ENCODE assay signal across 10 mouse cellular contexts in genomic region chr16:18052322-18052721, GRCm38 (mm10). TPM values are rescaled to one million over a fixed set of nuclear protein-coding genes. Genes with fewer than 3 reads are reported as not detected.
A peak's percentile ranks its signal among the peaks of the same experiment; 100 is the strongest.
DNase-seq lines count a peak whose midpoint lies in the region; ATAC-seq and TF ChIP-seq lines count a peak whose summit lies in the region.
"Had no signal": no experiment of that assay in that cellular context is flagged by ENCODE, and none has a peak within 500 bp of the region (broad histone marks: within the 10 kb centered on the region; RNA-seq: fewer than 3 reads in every experiment).

No protein-coding gene starts in this region.

- WGBS in kidney, embryonic 16.5 days: 52% methylated on average over 7 of the region's 7 CpGs
- 60% methylated on average over 7 of the region's 7 CpGs for WGBS in hindbrain, embryonic 12.5 days
- 51% methylated on average over 7 of the region's 7 CpGs for WGBS in midbrain, embryonic 15.5 days
- WGBS in heart, embryonic 12.5 days: 49% methylated on average over 7 of the region's 7 CpGs

- no peak for DNase-seq in kidney, postnatal 14 days
- no peak for DNase-seq in MEL (ENCODE audit: low read depth, low spot score)
- no peak for DNase-seq in layer of hippocampus, adult 2 months (ENCODE audit: low spot score in 2 of 2)
- DNase-seq in testis, postnatal 14 days (ENCODE audit: low spot score): no peak

- no peak for TF ChIP-seq POLR2A in MEL (IDR thresholded peaks at IDR 0.05; ENCODE audit: control insufficient read depth in 1 of 2, insufficient read depth in 1 of 2, low read depth in 1 of 2, low read length in 2 of 2, poor library complexity in 1 of 2)

- TF ChIP-seq CTCF in MEL (IDR thresholded peaks at IDR 0.05 in 2 of 3, conservative IDR thresholded peaks at IDR 0.05 in 1 of 3; ENCODE audit: control insufficient read depth in 1 of 3, insufficient read depth in 1 of 3, low read depth in 2 of 3, low read length in 3 of 3, poor library complexity in 1 of 3, severe bottlenecking in 1 of 3): no peak
- TF ChIP-seq CTCF in layer of hippocampus, adult 2 months (conservative IDR thresholded peaks at IDR 0.05): no peak

- no peak overlapping the region for H3K9ac ChIP-seq in kidney, embryonic 16.5 days (replicated peaks; ENCODE audit: low read length)
- H3K9ac ChIP-seq in MEL (ENCODE audit: control insufficient read depth, low read depth, low read length, poor library complexity, severe bottlenecking): no peak overlapping the region
- no peak overlapping the region for H3K9ac ChIP-seq in hindbrain, embryonic 12.5 days
- no peak overlapping the region for H3K9ac ChIP-seq in midbrain, embryonic 15.5 days
- no peak overlapping the region for H3K9ac ChIP-seq in heart, embryonic 12.5 days
- H3K9ac ChIP-seq: embryonic facial prominence, embryonic 15.5 days had no signal

- H3K4me2 ChIP-seq in kidney, embryonic 16.5 days (replicated peaks; ENCODE audit: low read depth, low read length): no peak overlapping the region
- H3K4me2 ChIP-seq in hindbrain, embryonic 12.5 days (replicated peaks): no peak overlapping the region
- no peak overlapping the region for H3K4me2 ChIP-seq in midbrain, embryonic 15.5 days
- H3K4me2 ChIP-seq in heart, embryonic 12.5 days: no peak overlapping the region

- H3K79me2 ChIP-seq in MEL (ENCODE audit: control insufficient read depth, insufficient read depth, low read length, poor library complexity): no peaks in the 10 kb centered on the region

- TF ChIP-seq EP300 in MEL (IDR thresholded peaks at IDR 0.05; ENCODE audit: low read depth in 1 of 2, low read length in 2 of 2): no peak

- no peak for TF ChIP-seq RAD21 in MEL (IDR thresholded peaks at IDR 0.05; ENCODE audit: low read depth, low read length)

- H3K27ac ChIP-seq in kidney, embryonic 16.5 days (ENCODE audit: low read length): no peak overlapping the region
- no peak overlapping the region for H3K27ac ChIP-seq in MEL (ENCODE audit: control insufficient read depth, low read depth, low read length)
- no peak overlapping the region for H3K27ac ChIP-seq in hindbrain, embryonic 12.5 days
- H3K27ac ChIP-seq in midbrain, embryonic 15.5 days: no peak overlapping the region
- H3K27ac ChIP-seq in layer of hippocampus, adult 2 months: no peak overlapping the region
- H3K27ac ChIP-seq in heart, embryonic 12.5 days (ENCODE audit: poor library complexity, severe bottlenecking): no peak overlapping the region
- H3K27ac ChIP-seq: embryonic facial prominence, embryonic 15.5 days; heart, adult 2 months had no signal

- H3K27me3 ChIP-seq in kidney, embryonic 16.5 days (ENCODE audit: insufficient read depth, low read length): no peaks in the 10 kb centered on the region
- no peaks in the 10 kb centered on the region for H3K27me3 ChIP-seq in MEL (ENCODE audit: control insufficient read depth in 1 of 2, insufficient read depth in 2 of 2, low read length in 2 of 2)
- peaks cover 8% of the 10 kb centered on the region for H3K27me3 ChIP-seq in hindbrain, embryonic 12.5 days
- 0 out of 2 replicates have a peak, but pooled peaks cover 7% of the 10 kb centered on the region for H3K27me3 ChIP-seq in midbrain, embryonic 15.5 days (replicated peaks)
- H3K27me3 ChIP-seq in heart, embryonic 12.5 days (replicated peaks): peaks cover 13% of the 10 kb centered on the region; the same call in 1 of the 2 replicates
- H3K27me3 ChIP-seq: embryonic facial prominence, embryonic 15.5 days had no signal

- no peak overlapping the region for H3K4me3 ChIP-seq in kidney, embryonic 16.5 days (ENCODE audit: low read length)
- H3K4me3 ChIP-seq in MEL (ENCODE audit: control insufficient read depth in 1 of 2, insufficient read depth in 1 of 2, low read depth in 2 of 2, low read length in 2 of 2): no peak overlapping the region
- H3K4me3 ChIP-seq in hindbrain, embryonic 12.5 days: no peak overlapping the region
- H3K4me3 ChIP-seq in midbrain, embryonic 15.5 days: no peak overlapping the region
- H3K4me3 ChIP-seq in layer of hippocampus, adult 2 months: no peak overlapping the region
- H3K4me3 ChIP-seq in heart, embryonic 12.5 days: no peak overlapping the region
- H3K4me3 ChIP-seq: heart, adult 2 months had no signal

- H3K4me1 ChIP-seq in kidney, embryonic 16.5 days (ENCODE audit: insufficient read depth, low read length): peaks cover 9% of the 10 kb centered on the region; the same call in 1 of the 2 replicates
- H3K4me1 ChIP-seq in MEL (ENCODE audit: control insufficient read depth in 1 of 2, insufficient read depth in 2 of 2, low read length in 2 of 2): peaks cover 11 to 31% of the 10 kb centered on the region in 2 experiments
- no peaks in the 10 kb centered on the region; the same call in 1 of the 2 replicates for H3K4me1 ChIP-seq in hindbrain, embryonic 12.5 days
- peaks cover 3% of the 10 kb centered on the region for H3K4me1 ChIP-seq in midbrain, embryonic 15.5 days
- H3K4me1 ChIP-seq in heart, embryonic 12.5 days (replicated peaks): peaks cover 11% of the 10 kb centered on the region

- no peaks in the 10 kb centered on the region for H3K36me3 ChIP-seq in kidney, embryonic 16.5 days (ENCODE audit: insufficient read depth, low read length)
- peaks cover 0 to 20% of the 10 kb centered on the region in 2 experiments; a peak in 2 of 4 replicates for H3K36me3 ChIP-seq in MEL (ENCODE audit: control insufficient read depth in 1 of 2, insufficient read depth in 2 of 2, low read length in 2 of 2)
- H3K36me3 ChIP-seq in hindbrain, embryonic 12.5 days: no peaks in the 10 kb centered on the region
- no peaks in the 10 kb centered on the region for H3K36me3 ChIP-seq in midbrain, embryonic 15.5 days (replicated peaks)
- no peaks in the 10 kb centered on the region for H3K36me3 ChIP-seq in heart, embryonic 12.5 days
- H3K36me3 ChIP-seq: embryonic facial prominence, embryonic 15.5 days had no signal

- no peaks in the 10 kb centered on the region for H3K9me3 ChIP-seq in kidney, embryonic 16.5 days (ENCODE audit: low read length)
- H3K9me3 ChIP-seq in MEL (replicated peaks; ENCODE audit: insufficient read depth, low read length): no peaks in the 10 kb centered on the region
- no peaks in the 10 kb centered on the region for H3K9me3 ChIP-seq in hindbrain, embryonic 12.5 days (replicated peaks)
- no peaks in the 10 kb centered on the region for H3K9me3 ChIP-seq in midbrain, embryonic 15.5 days
- H3K9me3 ChIP-seq in heart, embryonic 12.5 days (replicated peaks): no peaks in the 10 kb centered on the region
- H3K9me3 ChIP-seq: embryonic facial prominence, embryonic 15.5 days had no signal

- peak; percentile 37; the same call in 1 of the 2 replicates for ATAC-seq in kidney, embryonic 16.5 days (ENCODE audit: low FRiP score, low TSS enrichment)
- peak; percentile 61 for ATAC-seq in hindbrain, embryonic 12.5 days (ENCODE audit: low FRiP score)
- ATAC-seq in midbrain, embryonic 15.5 days (replicated peaks): peak; percentile 38; the same call in 1 of the 2 replicates
- ATAC-seq in heart, embryonic 12.5 days (ENCODE audit: insufficient number of reproducible peaks, low FRiP score): no peak

TF ChIP-seq in MEL, 35 proteins besides CTCF, POLR2A, EP300 and RAD21:
- no peak for TF ChIP-seq KAT2A (conservative IDR thresholded peaks at IDR 0.05; ENCODE audit: low read depth, low read length)
- 0 out of 2 replicates have a peak, but pooled peaks have one; percentile 9 for TF ChIP-seq NRF1 (IDR thresholded peaks at IDR 0.05; ENCODE audit: insufficient read depth, low read depth, low read length, poor library complexity, severe bottlenecking)

RNA-seq across cellular contexts. Expression of gene Dgcr6, which starts 0.3 kb away (rescaled TPM):
- polyA plus RNA-seq in kidney, embryonic 16.5 days (2015; fragmentation: Nextera tagmentation; extraction: Ambion mirVana): 103 and 104 TPM in 2 replicates
- 64.1 and 66.8 TPM in 2 replicates for total RNA-seq in MEL (2012; rRNA removed)
- polyA plus RNA-seq in MEL (2012; ENCODE audit: insufficient read depth in 1 of 2, insufficient read length in 2 of 2, low read depth in 1 of 2, low replicate concordance in 2 of 2, missing spikeins in 1 of 2): 100 to 1,000 TPM in 1 of 2 experiments, not detected in 1; 133 TPM
- polyA plus RNA-seq in hindbrain, embryonic 12.5 days (2016; fragmentation: Nextera tagmentation; extraction: Ambion mirVana): 132 and 139 TPM in 2 replicates
- polyA plus RNA-seq in midbrain, embryonic 15.5 days (2015; fragmentation: Nextera tagmentation; extraction: Ambion mirVana): 160 and 171 TPM in 2 replicates
- 10 to 100 TPM; 70.3 to 73.8 TPM for total RNA-seq in layer of hippocampus, adult 2 months (2021)
- polyA plus RNA-seq in heart, embryonic 12.5 days (2016; fragmentation: Nextera tagmentation; extraction: Ambion mirVana): 56.7 and 59.2 TPM in 2 replicates

RNA-seq across cellular contexts. Expression of gene Prodh, which starts 37.7 kb away (rescaled TPM):
- polyA plus RNA-seq in kidney, embryonic 16.5 days (2015; fragmentation: Nextera tagmentation; extraction: Ambion mirVana): 22.3 and 23.0 TPM in 2 replicates
- total RNA-seq in MEL (2012; rRNA removed): 40.2 and 43.3 TPM in 2 replicates
- 10 to 100 TPM in 1 of 2 experiments, not detected in 1; 53.6 TPM for polyA plus RNA-seq in MEL (2012; ENCODE audit: insufficient read depth in 1 of 2, insufficient read length in 2 of 2, low read depth in 1 of 2, low replicate concordance in 2 of 2, missing spikeins in 1 of 2)
- polyA plus RNA-seq in hindbrain, embryonic 12.5 days (2016; fragmentation: Nextera tagmentation; extraction: Ambion mirVana): 5.9 and 7.0 TPM in 2 replicates
- polyA plus RNA-seq in midbrain, embryonic 15.5 days (2015; fragmentation: Nextera tagmentation; extraction: Ambion mirVana): 3.7 and 5.0 TPM in 2 replicates
- 10 to 100 TPM; 45.1 to 48.2 TPM for total RNA-seq in layer of hippocampus, adult 2 months (2021)
- polyA plus RNA-seq in heart, embryonic 12.5 days (2016; fragmentation: Nextera tagmentation; extraction: Ambion mirVana): 7.8 and 8.7 TPM in 2 replicates
